Mouse (Mus musculus) adrenal gland, adult 8-10 months (tissue): ENCODE results near the gene Lrrc4c. TPM values are rescaled to one million over a fixed set of nuclear protein-coding genes. Genes with fewer than 3 reads are reported as not detected.

Experiments
- DNase-seq: peaks from one replicate; pipeline ENCODE4 v3.0.0; 2022
- total RNA-seq, 4 experiments: library from RNA; stranded (reverse); gene quantifications; 2 replicates each; pipeline ENCODE4 v1.2.4; 2022

The Lrrc4c gene
- total RNA-seq, 4 experiments from 2014 or later, result 3.9 to 14.0 (median 6.7) TPM

DNA sequence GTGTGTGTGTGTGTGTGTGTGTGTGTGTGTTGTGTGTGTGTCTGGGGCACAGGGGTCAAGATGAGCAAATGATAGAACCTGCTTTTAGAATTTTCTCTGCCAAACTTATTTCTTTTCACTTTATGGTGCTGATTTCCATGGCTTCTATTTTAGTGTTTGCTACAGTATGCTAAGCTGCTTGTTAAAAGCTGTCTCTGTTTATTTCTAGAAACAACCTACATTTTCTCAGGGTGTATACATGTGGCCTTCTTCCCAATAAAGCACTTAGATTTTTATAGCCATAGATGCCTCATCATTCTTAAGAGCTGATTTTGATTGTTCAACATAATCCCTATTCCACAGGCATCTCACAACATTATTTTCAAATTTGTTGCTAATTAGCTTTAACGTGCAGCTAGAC, 229.2 kb downstream of the Lrrc4c start:
- DNase-seq, result no peak

DNA sequence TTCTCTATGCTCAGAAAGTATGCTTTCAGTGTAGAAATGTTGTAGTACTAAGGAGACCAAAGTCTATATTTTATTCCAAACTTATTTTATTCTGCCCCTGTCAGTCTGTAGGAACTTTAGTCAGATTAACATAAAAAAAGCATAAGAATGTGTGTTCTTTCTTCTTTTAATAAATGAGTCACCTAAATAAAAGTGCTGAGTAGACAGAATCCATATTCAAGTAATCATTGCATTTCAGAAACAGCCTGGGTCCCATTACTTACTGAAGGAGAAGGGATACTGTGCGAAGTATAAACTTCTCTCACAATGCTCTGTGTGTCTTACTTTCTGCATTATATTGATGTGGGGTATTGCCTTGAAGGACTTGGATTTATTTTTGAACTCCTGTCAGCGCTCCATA, 255.8 kb downstream of the Lrrc4c start:
- no peak for DNase-seq

- DNase-seq, result no peak
Measured at GRCm38 (mm10) chr2:96577701-96578100, 259.7 kb downstream of the Lrrc4c start.

GRCm38 (mm10) chr2:96580136-96580733, 262.3 kb downstream of the Lrrc4c start:
- DNase-seq, result no peak

DNA sequence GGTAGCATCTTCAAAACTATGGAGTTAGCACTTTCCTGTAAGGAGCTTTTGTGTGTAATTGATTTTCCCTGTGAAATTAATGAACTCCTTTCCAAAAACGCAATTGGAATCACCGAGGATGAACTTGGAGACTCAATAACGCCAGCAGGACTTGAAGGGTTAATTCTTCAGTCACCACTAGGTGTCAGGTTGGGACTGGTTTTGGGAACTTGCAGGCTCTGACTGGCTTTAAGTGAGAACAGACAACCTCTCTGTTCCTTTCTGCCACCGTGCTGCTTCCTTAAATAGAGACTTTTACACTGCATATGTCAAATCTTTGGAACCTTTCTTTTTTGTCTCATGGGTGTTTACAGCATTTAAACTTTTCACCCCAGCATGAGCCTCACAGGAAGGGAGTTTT, 267.7 kb downstream of the Lrrc4c start:
- DNase-seq, result no peak

GRCm38 (mm10) chr2:96604801-96605200, 286.8 kb downstream of the Lrrc4c start:
- DNase-seq, result no peak

GRCm38 (mm10) chr2:96614121-96614520, 296.2 kb downstream of the Lrrc4c start:
- no peak for DNase-seq

- DNase-seq, result no peak
Measured at GRCm38 (mm10) chr2:96618691-96619205, 300.8 kb downstream of the Lrrc4c start.

DNA sequence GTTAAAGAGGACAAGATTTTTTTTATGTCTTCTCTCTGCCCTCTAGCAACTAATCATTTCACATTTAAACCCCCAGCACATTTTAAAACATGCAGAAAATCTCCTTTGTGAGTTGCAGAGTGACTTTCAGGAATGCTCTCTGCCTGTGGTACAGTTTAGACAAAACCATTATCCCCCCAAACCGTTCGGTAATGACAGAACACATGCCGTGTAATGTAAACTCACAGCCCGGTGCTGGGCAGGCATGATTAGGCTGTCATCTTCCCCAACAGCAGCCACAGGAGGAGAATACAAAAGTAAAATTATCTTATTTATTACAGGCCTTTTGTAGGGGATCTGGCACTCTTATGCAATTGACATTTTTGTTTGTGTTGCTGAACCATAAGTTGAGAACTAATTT, 349.1 kb downstream of the Lrrc4c start:
- no peak for DNase-seq

GRCm38 (mm10) chr2:96681806-96682205, 363.8 kb downstream of the Lrrc4c start:
- no peak for DNase-seq

DNA sequence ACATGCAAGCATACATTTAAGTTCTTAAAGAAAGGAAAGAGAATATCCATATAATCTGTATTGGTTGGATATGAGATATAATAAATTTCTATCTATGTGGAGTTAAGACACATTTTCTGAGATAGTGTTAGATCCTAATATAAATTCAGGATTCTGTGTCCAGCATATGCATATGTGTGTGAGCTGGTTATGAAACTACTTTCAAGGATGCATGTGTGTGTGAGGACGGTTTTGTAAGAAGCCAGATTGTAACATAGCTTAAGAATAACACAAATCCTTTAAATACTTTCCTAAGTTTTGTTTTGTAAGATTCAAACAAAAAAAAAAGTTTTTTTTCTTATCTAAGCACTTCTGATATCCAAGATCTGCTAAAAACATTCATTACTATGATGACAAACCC, 367.4 kb downstream of the Lrrc4c start:
- no peak for DNase-seq

GRCm38 (mm10) chr2:96705004-96705403, 387.0 kb downstream of the Lrrc4c start:
- no peak for DNase-seq

- DNase-seq, result no peak
Measured at GRCm38 (mm10) chr2:96707772-96708350, 389.9 kb downstream of the Lrrc4c start.

DNA sequence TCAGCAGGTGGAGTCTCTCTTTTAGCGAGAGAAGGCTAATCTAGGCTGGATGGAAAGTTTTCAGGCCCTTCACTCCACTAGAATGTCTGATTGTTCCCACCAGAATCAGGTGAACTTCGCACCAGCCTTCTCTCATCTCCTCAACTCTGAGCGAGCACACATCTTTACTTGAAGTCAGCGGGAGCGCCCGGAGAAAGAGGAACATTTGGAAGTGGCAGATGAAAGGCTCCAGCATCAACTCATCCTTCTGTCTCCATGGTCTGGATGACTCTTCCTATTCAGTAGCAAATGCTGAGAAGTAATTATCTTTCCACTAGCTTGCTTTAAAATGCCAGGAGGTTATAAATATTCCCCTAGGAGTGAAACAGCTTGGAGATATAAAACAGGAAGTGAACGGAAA, 396.6 kb downstream of the Lrrc4c start:
- DNase-seq, result no peak

DNA sequence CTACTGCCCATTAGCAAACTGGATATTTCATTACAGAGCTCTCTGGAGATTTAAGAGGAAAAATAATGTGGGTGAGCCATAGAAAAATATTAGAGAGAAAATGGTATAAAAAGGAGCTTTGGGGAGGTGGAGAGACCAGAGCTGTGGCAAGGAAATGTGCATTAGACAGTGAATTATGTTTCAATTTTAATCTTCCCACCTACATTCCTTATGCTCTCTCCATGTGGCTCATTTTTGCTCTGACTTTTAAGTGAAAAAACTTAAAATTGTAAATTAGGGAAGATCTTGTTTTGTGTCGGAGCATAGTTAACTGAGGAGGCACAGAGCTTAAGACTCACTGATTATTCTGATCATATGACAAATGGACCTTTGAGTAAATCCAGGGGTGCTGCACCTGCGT, 399.4 kb downstream of the Lrrc4c start:
- DNase-seq, result no peak

GRCm38 (mm10) chr2:96723395-96723794, 405.4 kb downstream of the Lrrc4c start:
- DNase-seq, result no peak

- no peak for DNase-seq
Measured at GRCm38 (mm10) chr2:96736081-96736480, 418.1 kb downstream of the Lrrc4c start.

DNA sequence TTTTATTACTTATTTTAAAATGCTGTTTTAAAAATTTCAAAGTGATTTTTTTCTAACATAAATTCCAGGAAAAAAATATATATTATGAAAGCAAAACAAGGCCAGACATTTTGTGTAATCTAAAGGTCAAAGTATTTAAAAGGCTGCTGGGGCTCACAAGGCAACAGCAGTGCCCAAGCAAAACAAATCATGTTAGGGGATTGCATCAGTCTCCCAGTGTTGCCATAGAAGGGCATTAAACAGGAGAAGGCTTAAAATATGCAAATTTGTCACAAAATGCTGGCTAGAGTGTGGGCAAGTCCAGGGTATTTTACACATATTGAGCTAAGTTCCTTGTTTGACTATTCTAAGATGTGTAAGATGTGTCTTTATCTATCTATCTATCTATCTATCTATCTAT, 437.1 kb downstream of the Lrrc4c start:
- no peak for DNase-seq

- no peak for DNase-seq
Measured at GRCm38 (mm10) chr2:96757701-96758100, 439.7 kb downstream of the Lrrc4c start.

DNA sequence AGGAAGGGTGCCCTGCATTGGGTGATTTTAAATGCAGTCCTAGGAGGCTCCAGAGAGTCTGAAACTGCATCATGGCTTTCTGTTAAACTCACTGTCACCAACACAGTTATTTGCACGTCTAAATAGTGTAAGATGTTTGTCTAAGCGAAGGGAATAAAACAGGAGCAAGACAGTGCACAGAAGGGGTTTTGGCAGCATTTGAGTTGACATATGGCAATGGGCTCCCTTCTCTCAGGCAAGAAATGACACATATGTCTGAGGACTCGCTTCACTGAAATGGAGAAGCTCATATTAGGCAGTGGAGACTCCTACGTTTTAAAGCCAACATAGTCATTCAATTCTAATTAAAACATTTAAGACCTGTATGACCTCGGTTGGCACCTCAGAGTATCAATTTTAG, 445.6 kb downstream of the Lrrc4c start:
- DNase-seq, result no peak

DNA sequence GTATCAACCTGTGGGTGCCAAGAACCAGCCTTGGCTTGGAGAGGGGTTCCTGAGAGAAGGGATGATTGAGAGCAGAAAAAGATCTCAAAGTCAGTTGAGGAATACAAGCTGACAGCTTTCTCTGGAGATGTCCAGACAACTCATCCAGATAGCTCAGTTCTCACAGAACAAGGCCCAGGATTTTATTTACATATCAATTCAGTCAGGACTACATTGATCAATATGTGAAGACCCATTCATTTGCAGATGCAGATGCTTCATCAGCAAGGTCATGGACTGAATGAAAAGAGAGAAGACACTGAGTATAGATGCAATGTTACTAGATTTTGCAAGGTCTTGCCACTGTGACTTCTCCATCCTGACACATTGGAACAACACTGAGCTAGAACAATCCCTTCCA, 457.4 kb downstream of the Lrrc4c start:
- no peak for DNase-seq

DNA sequence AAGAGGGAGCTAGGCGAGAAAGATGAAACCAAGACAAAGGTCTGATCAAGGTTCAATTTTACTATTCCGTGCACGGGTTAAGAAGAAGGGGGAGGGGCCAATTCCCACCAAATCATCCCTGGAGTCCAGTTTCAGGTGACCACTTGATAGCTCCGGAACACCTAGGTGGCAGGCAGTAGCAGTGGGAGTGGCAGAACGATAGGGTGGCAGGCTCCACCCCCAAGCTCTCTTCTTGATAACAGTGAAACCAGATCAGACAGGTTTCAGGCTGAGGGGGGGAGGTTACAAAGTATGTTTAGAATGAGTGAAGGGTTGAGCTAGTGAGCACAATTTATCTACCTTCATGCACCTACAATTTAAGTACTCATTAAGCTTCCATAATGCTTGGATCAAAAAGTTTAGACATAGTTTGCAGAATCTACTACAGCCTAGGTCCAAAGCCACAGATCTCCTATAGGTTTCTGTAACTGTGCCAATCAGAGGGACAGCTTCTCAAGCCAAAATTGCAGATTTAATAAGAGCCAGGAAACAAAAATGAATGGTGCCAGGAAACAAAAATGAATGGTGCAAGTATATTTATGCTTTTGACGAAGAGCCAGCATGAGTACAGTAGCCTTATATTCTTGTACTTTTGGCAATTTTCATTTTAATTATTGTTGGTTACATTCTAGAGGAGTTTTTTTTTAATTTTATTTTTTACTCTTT, 478.9 kb downstream of the Lrrc4c start:
- no peak for DNase-seq

GRCm38 (mm10) chr2:96850839-96851396, 532.9 kb downstream of the Lrrc4c start:
- DNase-seq, result no peak

DNA sequence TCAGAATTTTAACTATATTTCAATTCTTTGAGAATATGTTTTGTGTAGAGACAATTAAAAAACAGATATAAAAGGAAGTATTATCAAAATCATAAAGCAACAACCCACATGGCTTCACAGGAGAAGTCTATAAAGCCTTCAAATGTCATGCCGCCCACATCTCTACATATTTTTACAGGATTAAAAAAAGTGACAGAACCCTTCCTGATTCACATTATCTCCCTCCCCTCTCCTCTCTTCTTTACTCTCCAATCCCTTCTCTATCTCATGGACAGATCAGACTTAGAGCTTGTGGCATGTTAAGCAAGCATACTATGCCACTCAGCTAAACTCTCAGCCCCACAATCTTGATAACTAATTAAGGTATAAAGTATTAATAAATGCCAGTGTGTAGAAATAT, 535.8 kb downstream of the Lrrc4c start:
- DNase-seq, result no peak
